Mouse (Mus musculus): Measurements from ENCODE around the gene B3gnt9. TPM values are rescaled to one million over a fixed set of nuclear protein-coding genes. Genes with fewer than 3 reads are reported as not detected.

B3gnt9 gene
- total and polyA plus RNA-seq, 3 experiments, result 2.7 to 4.7 TPM; not detected in 1

DNA sequence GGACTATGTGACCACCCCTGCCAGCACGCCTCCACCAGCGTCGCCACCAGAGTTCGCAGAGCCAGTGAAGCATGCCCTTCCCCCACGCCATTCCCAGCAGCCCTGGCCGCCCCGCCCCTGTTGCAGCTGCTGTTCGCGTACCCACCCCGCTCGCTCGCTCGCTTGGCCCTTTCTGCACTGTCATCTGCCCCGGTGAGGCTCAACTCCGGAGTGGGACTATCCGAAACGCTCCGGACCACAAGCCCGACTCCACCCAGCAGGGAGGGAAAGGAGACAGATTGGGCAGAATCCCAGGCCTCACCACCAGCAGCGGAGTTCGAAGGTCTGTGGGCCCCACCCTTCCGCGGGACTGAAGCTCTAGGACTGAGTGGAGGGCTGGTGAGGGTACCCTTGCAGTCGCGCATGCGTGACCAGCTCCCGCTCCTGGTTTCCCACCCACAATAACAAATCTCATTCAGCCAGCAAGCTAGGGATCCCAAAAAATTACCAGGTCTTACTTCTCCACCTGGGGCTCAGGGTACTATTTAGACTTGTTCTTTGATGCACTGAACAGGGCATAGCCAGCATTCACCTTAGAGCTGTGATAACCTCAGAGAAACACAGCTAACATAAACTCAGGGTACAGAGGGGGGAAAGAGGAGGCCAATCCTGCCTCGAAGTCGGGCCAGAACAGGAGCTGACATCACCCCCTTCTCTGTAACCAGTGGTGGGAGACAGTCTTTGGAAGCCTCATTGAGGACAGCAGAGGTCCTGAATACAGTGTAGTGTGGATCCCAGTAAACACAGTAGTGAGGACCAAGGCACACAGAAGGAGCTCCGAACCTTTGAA, 21.6 kb upstream of the B3gnt9 start:
- no peaks in the 10 kb centered on the region for H3K79me2 ChIP-seq (ENCODE audit: control insufficient read depth, insufficient read depth, low read length, poor library complexity)
- no peak overlapping the region for H3K4me3 ChIP-seq (ENCODE audit: control insufficient read depth in 1 of 2, insufficient read depth in 1 of 2, low read depth in 2 of 2, low read length in 2 of 2)
- H3K4me1 ChIP-seq (ENCODE audit: control insufficient read depth in 1 of 2, insufficient read depth in 2 of 2, low read length in 2 of 2), result peaks cover 8 to 16% of the 10 kb centered on the region in 2 experiments
- H3K9me3 ChIP-seq (replicated peaks; ENCODE audit: insufficient read depth, low read length), result no peaks in the 10 kb centered on the region
- no peak for TF ChIP-seq ZC3H11A (IDR thresholded peaks at IDR 0.05; ENCODE audit: low read depth, low read length)
- no peaks in the 10 kb centered on the region for H3K27me3 ChIP-seq (ENCODE audit: control insufficient read depth in 1 of 2, insufficient read depth in 2 of 2, low read length in 2 of 2)
- no peak for DNase-seq (ENCODE audit: low read depth, low spot score)
- no peak overlapping the region for H3K27ac ChIP-seq (ENCODE audit: control insufficient read depth, low read depth, low read length)
- H3K36me3 ChIP-seq (ENCODE audit: control insufficient read depth in 1 of 2, insufficient read depth in 2 of 2, low read length in 2 of 2), result peaks cover 0 to 7% of the 10 kb centered on the region in 2 experiments; a peak in 2 of 4 replicates
- H3K9ac ChIP-seq (ENCODE audit: control insufficient read depth, low read depth, low read length, poor library complexity, severe bottlenecking), result no peak overlapping the region

DNA sequence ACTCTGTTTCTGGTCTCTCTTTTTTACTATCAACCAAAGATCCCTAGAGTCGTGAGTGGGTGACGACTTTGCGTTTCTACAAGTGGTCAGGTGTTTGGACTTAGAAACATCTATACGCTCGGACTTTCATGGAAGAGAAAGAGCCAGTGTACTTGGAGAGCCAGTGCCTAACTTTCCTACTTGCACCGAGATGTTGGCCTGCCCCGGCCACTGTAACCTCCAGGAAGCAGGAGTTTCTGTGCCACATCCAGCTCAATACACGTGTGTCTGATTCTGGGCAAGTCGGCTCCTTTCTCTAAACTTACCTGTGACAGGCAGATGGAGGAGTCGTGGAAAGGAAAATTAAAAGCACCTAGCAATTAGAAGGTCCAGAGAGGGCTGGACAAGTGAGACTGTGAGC, 20.9 kb upstream of the B3gnt9 start, which contains the start of gene Nol3:
Nol3 (plus strand) TSS at position 301 of the 400 bp plus-strand sequence.
- Histone ChIP-seq H3K36me3 (ENCODE audit: control insufficient read depth in 1 of 2, insufficient read depth in 2 of 2, low read length in 2 of 2) (peaks cover 0 to 7% of the 10 kb centered on the region in 2 experiments; a peak in 2 of 4 replicates), H3K4me1 (ENCODE audit: control insufficient read depth in 1 of 2, insufficient read depth in 2 of 2, low read length in 2 of 2) (peaks cover 8 to 16% of the 10 kb centered on the region in 2 experiments), H3K27me3 (ENCODE audit: control insufficient read depth in 1 of 2, insufficient read depth in 2 of 2, low read length in 2 of 2) (no peaks in the 10 kb centered on the region), H3K27ac (ENCODE audit: control insufficient read depth, low read depth, low read length) (no peak within 1 kb of the TSS), H3K4me3 (ENCODE audit: control insufficient read depth in 1 of 2, insufficient read depth in 1 of 2, low read depth in 2 of 2, low read length in 2 of 2) (no peak within 1 kb of the TSS), H3K79me2 (ENCODE audit: control insufficient read depth, insufficient read depth, low read length, poor library complexity) (no peaks in the 10 kb centered on the region), H3K9me3 (replicated peaks; ENCODE audit: insufficient read depth, low read length) (no peaks in the 10 kb centered on the region), H3K9ac (ENCODE audit: control insufficient read depth, low read depth, low read length, poor library complexity, severe bottlenecking) (no peak within 1 kb of the TSS)
- TF ChIP-seq CHD1 (IDR thresholded peaks at IDR 0.05; ENCODE audit: low read depth, low read length) (no peak), SIN3A (IDR thresholded peaks at IDR 0.05; ENCODE audit: low read length) (no peak), TBP (IDR thresholded peaks at IDR 0.05; ENCODE audit: low read depth, low read length) (no peak), CHD2 (IDR thresholded peaks at IDR 0.05; ENCODE audit: low read length) (no peak), SMC3 (IDR thresholded peaks at IDR 0.05; ENCODE audit: low read depth, low read length) (no peak), POLR2AphosphoS2 (IDR thresholded peaks at IDR 0.05; ENCODE audit: low read length) (no peak), MAZ (IDR thresholded peaks at IDR 0.05; ENCODE audit: low read depth, low read length) (no peak), BHLHE40 (IDR thresholded peaks at IDR 0.05; ENCODE audit: borderline replicate concordance, low read depth, low read length) (no peak), MEF2A (IDR thresholded peaks at IDR 0.05; ENCODE audit: extremely low read depth, insufficient replicate concordance, low read depth, low read length, poor library complexity, severe bottlenecking) (no peak), GABPA (IDR thresholded peaks at IDR 0.05; ENCODE audit: low read depth, low read length) (no peak), MYC (IDR thresholded peaks at IDR 0.05; ENCODE audit: low read depth, low read length) (no peak), MXI1 (IDR thresholded peaks at IDR 0.05; ENCODE audit: low read depth, low read length) (no peak), ZMIZ1 (IDR thresholded peaks at IDR 0.05; ENCODE audit: low read depth, low read length) (no peak), CTCF (IDR thresholded peaks at IDR 0.05 in 2 of 3, conservative IDR thresholded peaks at IDR 0.05 in 1 of 3; ENCODE audit: control insufficient read depth in 1 of 3, insufficient read depth in 1 of 3, low read depth in 2 of 3, low read length in 3 of 3, poor library complexity in 1 of 3, severe bottlenecking in 1 of 3) (no peak), E2F4 (IDR thresholded peaks at IDR 0.05; ENCODE audit: borderline replicate concordance, low read depth, low read length) (no peak), ETS1 (IDR thresholded peaks at IDR 0.05; ENCODE audit: low read depth, low read length) (no peak), ELF1 (IDR thresholded peaks at IDR 0.05; ENCODE audit: low read depth, low read length) (no peak), TAL1 (IDR thresholded peaks at IDR 0.05; ENCODE audit: low read length) (no peak)
- no peak for DNase-seq (ENCODE audit: low read depth, low spot score)

Data from MEL (cell line).